Mouse (Mus musculus) kidney, adult 8-10 months (tissue): ENCODE measurements around the gene Dnm1.
A peak's percentile ranks its signal among the peaks of the same experiment; 100 is the strongest.
"Not testable (repeated sequence)": the region's sequence is repeated elsewhere in the genome, so short reads cannot be mapped to it uniquely, and the experiment has no call there.

ENCODE experiments used
- DNase-seq, 2 experiments: peaks; one replicate each; pipeline ENCODE4 v3.0.0; 2022

The Dnm1 gene

GRCm38 (mm10) chr2:32310096-32310845 is 42.9 kb downstream of the Dnm1 start:
- no peak for DNase-seq

- no peak for DNase-seq
Observed at GRCm38 (mm10) chr2:32308870-32309568, 44.1 kb downstream of the Dnm1 start.

DNA sequence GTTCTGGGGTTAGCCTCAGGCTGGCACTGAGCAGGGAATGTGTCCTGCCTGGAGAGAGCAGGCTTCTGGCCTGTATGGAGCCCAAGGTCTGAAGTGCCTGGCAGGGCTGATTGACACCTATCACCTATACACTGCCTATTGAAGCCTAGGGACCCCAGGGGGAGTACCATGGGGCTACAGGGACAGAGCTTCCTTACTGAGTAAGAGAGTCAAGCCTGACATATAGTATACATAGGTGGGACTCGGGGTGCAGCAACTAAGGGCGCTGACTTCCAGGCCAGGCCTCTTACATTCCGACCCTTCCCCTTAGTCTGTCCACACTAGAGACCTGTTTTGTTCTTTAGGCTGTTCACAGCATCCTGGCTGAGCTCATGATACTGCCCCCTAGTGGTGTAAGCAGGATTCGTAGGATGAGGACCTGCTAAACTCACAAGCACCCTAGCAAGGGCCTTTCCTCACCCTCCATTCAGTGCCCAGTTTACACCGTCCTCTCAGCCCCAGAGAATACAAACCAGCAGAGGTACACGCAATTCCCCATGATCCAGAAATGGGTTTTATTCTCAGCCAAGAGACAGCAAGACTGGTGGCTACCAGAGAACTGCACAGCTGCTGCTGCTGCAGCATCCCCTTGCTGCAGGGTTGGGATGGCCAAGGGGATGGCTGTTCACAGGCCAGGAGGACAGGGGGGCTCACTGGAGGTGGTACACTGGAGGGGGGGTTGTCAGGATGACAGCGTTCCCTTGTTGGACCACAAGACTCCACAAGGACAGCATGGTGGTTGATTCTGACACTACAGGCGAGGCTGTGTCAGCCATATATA is 45.0 kb downstream of the Dnm1 start:
- peak; percentile 39 to 52 for DNase-seq

- DNase-seq = no peak
Observed at GRCm38 (mm10) chr2:32307247-32307798, 45.8 kb downstream of the Dnm1 start.

DNA sequence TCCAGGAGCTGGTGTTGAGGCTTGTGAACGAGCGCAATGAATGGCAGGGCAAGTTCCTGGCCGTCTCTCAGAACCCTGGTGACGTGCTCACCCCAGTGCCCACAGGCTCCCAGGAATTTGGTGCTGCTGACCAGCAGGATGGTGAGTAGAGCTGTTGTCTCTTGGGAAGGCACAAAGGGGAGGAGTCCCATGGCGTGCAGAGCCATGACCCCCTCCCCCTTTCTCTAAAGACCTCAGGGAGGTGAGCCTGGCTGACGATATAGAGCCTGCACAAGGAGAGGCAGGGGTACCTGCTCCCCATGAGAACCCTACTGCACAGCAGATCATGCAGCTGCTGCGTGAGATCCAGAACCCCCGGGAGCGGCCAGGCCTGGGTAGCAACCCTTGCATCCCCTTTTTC is 47.0 kb downstream of the Dnm1 start:
- DNase-seq = no peak

- DNase-seq = no peak
Observed at GRCm38 (mm10) chr2:32305668-32306067, 47.5 kb downstream of the Dnm1 start.

GRCm38 (mm10) chr2:32304145-32304832 is 48.8 kb downstream of the Dnm1 start:
- peak in 1 of 2 experiments; percentile 53 for DNase-seq

GRCm38 (mm10) chr2:32302952-32303351 is 50.2 kb downstream of the Dnm1 start:
- DNase-seq = no peak

DNA sequence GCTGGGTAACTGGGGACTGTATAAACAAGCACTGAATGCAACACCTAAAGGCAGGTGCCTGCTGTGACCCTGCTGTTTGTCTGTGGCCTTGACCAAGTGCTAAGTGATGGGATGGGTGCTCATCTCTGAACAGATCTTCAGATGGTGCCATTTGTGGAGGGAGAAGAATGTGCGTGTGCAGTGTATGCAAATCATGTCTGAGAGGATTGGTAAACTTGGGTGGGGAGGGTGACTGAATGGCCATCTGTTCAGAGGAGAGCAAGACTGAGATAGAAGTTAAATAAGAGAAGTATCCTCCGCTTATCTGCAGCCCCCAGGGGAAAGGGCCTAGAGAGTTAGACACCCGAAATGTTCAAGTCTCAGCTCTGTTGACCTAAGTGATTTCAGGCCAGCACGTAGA is 53.7 kb downstream of the Dnm1 start:
- DNase-seq = no peak

DNA sequence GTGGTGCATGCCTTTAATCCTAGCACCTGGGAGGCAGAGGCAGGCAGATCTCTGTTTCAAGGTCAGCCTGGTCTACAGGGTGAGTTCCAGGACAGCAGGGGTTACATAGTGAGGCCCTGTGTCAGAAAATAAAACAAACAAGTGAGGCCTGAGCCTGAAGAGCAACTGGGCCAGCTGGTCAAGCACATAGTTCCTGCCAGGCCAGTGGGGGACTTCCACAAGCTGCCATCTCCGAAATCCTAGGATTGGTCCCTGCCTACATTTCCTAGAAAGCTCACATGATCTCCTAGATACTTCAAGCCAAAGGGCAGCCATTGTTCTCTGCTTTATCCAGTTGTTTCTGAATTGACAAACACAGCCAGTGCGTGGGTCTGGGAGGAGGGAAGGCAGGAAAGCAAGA is 57.3 kb downstream of the Dnm1 start:
- DNase-seq = not testable (repeated sequence)

DNA sequence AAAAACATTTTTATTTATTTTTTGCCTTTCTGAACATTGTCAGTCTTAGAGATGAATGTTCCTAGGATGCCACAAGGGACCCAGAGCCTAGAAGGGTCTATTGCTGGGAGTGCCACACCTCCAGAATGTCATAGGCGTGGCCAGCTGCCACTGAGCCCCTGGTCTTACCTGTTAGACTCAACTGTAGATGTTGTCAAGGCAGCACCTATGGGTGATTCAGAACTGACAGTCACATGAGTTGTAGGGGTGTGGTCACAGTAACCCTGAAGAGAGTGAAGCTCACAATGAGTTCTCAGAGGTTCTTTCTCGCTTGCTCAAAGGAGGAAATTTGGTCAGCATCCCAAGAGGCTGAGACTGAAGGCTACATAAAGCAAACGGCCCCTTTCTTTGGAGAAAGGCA is 57.9 kb downstream of the Dnm1 start:
- DNase-seq = no peak

GRCm38 (mm10) chr2:32294348-32294747 is 58.8 kb downstream of the Dnm1 start:
- no peak for DNase-seq

GRCm38 (mm10) chr2:32289578-32289977 is 63.6 kb downstream of the Dnm1 start:
- no peak for DNase-seq

- peak in 1 of 2 experiments; percentile 45 for DNase-seq
Observed at GRCm38 (mm10) chr2:32288371-32288931, 64.7 kb downstream of the Dnm1 start.

DNA sequence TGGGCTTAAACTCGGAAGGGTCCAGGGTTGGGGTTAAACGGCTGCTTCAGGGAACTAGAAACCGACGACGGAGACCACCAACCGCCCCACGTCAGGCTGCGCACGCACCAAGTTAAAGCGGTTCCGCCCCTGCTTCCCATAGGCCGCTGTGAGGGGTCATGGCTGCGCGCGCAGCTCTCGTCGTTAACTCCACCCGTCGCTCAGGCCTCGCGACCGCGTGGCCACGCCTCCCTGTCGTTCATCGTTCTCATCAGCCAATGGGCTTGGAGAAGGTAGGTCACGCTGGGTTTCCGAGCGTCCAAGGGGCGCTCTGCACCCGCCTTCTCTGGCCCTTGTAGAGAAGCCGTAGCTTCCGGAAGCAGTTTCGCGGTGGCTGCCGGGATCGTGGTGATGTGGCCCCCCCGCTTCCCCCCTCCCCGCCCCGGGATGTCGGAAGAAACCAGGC is 65.2 kb downstream of the Dnm1 start, which contains the start of gene Swi5:
Swi5 (minus strand) TSS at position 153 of the 445 bp plus-strand sequence.
- DNase-seq = peak; percentile 97 to 98

DNA sequence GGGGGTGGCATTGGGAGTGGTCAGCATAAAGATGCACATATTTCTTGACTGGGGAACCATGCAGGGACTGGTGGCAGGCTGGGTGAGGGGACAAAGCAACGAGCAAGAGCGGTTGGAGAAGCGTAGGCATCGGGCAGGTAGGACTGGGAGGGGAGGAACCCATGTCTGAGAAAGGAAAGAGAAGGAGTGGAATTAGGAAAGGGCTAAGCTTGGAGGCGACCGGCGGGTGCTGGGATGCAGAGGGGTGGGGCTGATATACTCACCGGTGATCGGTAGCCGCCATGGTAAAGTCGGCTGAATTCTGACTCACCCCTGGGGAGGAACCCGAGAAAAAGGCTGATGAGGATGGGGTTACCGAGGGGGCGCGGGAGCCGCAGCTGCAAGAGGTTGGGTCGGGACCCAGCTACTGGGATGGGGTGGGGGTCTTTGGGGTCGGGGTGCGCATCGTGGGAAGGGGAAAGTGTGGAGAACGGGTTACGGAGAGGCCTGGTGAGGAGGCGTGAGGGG is 65.8 kb downstream of the Dnm1 start, which contains the start of gene Golga2:
Golga2 (plus strand) TSS at position 51 of the 507 bp plus-strand sequence.
- no peak for DNase-seq

- DNase-seq = no peak
Observed at GRCm38 (mm10) chr2:32283986-32284385, 69.2 kb downstream of the Dnm1 start.

- DNase-seq = peak; percentile 65 to 76
Observed at GRCm38 (mm10) chr2:32282727-32283126, 70.4 kb downstream of the Dnm1 start.

DNA sequence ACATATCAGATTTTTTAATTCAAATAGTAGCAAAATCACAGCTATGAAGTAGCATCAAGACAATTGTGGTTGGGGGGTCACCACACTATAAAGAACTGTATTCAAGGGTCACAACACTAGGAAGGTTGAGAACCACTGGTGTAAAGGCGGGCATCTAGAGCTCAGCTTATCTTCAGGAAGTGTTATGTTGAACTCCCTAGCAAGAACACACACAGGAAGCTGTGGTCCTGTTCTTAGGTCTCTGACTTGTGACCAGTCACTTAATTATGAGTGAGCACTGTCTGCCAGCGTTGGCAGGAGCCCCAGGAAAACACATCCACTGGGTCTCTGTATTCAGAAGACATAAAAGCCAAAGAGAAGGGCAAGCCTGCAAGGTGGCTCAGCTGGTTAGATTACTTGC is 70.8 kb downstream of the Dnm1 start:
- DNase-seq = no peak

GRCm38 (mm10) chr2:32275823-32276222 is 77.3 kb downstream of the Dnm1 start:
- no peak for DNase-seq

DNA sequence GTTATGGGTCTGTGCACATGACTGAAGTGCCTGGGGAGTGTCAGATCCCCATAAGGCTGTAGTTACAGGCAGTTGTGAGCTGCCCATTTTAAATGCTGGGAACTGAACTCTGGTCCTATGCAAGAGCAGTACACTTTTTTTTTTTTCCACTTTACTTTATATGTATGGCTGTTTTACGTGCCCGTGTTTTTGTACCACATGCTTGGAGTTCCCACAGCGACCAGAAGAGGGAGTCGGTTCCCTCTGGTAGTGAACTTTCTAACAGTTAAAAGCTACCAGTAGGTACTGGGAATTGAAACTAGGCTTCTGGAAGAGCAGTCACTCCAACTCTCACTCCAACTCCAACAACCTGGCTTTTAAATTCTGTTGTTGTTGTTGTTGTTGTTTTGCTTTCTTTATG is 92.5 kb downstream of the Dnm1 start:
- peak in 1 of 2 experiments; percentile 70 for DNase-seq
